Comparison of ENCODE assay signal across 12 mouse cellular contexts in the genomic region with DNA sequence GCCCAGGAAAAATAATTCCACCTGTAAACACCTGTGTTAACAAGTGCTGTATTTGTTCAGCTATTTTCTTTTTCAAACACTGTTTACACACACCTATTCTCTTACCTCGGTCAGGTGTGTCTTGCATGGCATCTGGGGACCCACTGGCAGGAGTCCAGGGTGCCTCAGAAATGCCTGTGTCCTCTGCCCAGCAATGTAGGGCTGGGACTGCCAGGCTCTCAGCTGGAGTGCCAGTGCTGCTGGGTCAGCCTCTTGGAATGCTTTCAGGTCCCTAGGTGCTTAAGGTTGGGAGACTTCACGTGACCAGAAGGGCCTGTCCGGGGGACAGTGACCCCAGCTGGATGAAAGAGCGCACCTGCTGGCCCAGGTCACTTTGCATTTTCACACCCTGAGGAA.
DNase-seq lines count a peak whose midpoint lies in the region; ATAC-seq and TF ChIP-seq lines count a peak whose summit lies in the region.
"Had no signal": no experiment of that assay in that cellular context is flagged by ENCODE, and none has a peak within 500 bp of the region (broad histone marks: within the 10 kb centered on the region; RNA-seq: fewer than 3 reads in every experiment).

No protein-coding gene starts in this region.

- 40% methylated on average over 4 of the region's 4 CpGs for WGBS in neural tube, embryonic 11.5 days
- WGBS in intestine, postnatal 0 days, result 56% methylated on average over 4 of the region's 4 CpGs
- 49% methylated on average over 4 of the region's 4 CpGs for WGBS in stomach, embryonic 16.5 days

- H3K4me3 ChIP-seq in neural tube, embryonic 11.5 days (ENCODE audit: low read depth, low read length), result no peak overlapping the region
- no peak overlapping the region for H3K4me3 ChIP-seq in intestine, postnatal 0 days (ENCODE audit: low read depth, low read length)
- H3K4me3 ChIP-seq in stomach, embryonic 16.5 days (replicated peaks; ENCODE audit: low read length), result no peak overlapping the region
- H3K4me3 ChIP-seq: erythroblast, embryonic 14.5 days; heart, adult 2 months; limb, embryonic 13.5 days had no signal

- H3K4me2 ChIP-seq in neural tube, embryonic 11.5 days (ENCODE audit: low read depth), result no peak overlapping the region
- H3K4me2 ChIP-seq in intestine, postnatal 0 days (replicated peaks; ENCODE audit: low read depth), result no peak overlapping the region
- H3K4me2 ChIP-seq in stomach, embryonic 16.5 days (ENCODE audit: low read depth, low read length), result no peak overlapping the region
- H3K4me2 ChIP-seq: limb, embryonic 13.5 days had no signal

- no peak for TF ChIP-seq CTCF in intestine, postnatal 0 days (IDR thresholded peaks at IDR 0.05; ENCODE audit: low read depth)

- ATAC-seq in neural tube, embryonic 11.5 days (ENCODE audit: insufficient read depth, low FRiP score, low TSS enrichment), result no peak
- peak; percentile 58; the same call in 1 of the 2 replicates for ATAC-seq in intestine, postnatal 0 days
- peak; percentile 79; the same call in 1 of the 2 replicates for ATAC-seq in stomach, embryonic 16.5 days (ENCODE audit: insufficient read depth, low FRiP score)

- peaks cover 5% of the 10 kb centered on the region; the same call in 1 of the 2 replicates for H3K4me1 ChIP-seq in neural tube, embryonic 11.5 days (ENCODE audit: control insufficient read depth, insufficient read depth, low read length)
- H3K4me1 ChIP-seq in intestine, postnatal 0 days (replicated peaks; ENCODE audit: control insufficient read depth, insufficient read depth, low read length), result no peaks in the 10 kb centered on the region; the same call in 1 of the 2 replicates
- peaks cover 8% of the 10 kb centered on the region; the same call in 1 of the 2 replicates for H3K4me1 ChIP-seq in stomach, embryonic 16.5 days (ENCODE audit: control insufficient read depth, insufficient read depth, low read length)

- no peak overlapping the region for H3K9ac ChIP-seq in neural tube, embryonic 11.5 days (ENCODE audit: low read length)
- H3K9ac ChIP-seq in intestine, postnatal 0 days (ENCODE audit: low read depth, low read length), result no peak overlapping the region
- 0 out of 2 replicates have a peak overlapping the region, but pooled peaks have one; percentile 10 for H3K9ac ChIP-seq in stomach, embryonic 16.5 days (ENCODE audit: low read length)
- H3K9ac ChIP-seq: limb, embryonic 13.5 days had no signal

- no peaks in the 10 kb centered on the region for H3K36me3 ChIP-seq in neural tube, embryonic 11.5 days (ENCODE audit: control insufficient read depth, insufficient read depth, low read length)
- H3K36me3 ChIP-seq in intestine, postnatal 0 days (ENCODE audit: control insufficient read depth, insufficient read depth), result no peaks in the 10 kb centered on the region
- H3K36me3 ChIP-seq in stomach, embryonic 16.5 days (ENCODE audit: control insufficient read depth, insufficient read depth, low read length), result no peaks in the 10 kb centered on the region
- H3K36me3 ChIP-seq: limb, embryonic 13.5 days had no signal

- peak; percentile 3 for DNase-seq in neural tube, embryonic 11.5 days (ENCODE audit: low spot score)
- no peak for DNase-seq in neural tube, embryonic 10.5 days (ENCODE audit: extremely low spot score, low spot score)
- DNase-seq in lung, adult 18-20 months, result peak; percentile 89 to 92
- DNase-seq in left cerebral cortex, adult 9 months (ENCODE audit: low spot score in 2 of 2), result no peak
- no peak for DNase-seq in testis, postnatal 10 days (ENCODE audit: low spot score)
- DNase-seq: adrenal gland, adult 2 months; cerebellum, adult 9-10 months had no signal

- H3K27me3 ChIP-seq in neural tube, embryonic 11.5 days (ENCODE audit: control insufficient read depth, insufficient read depth, low read length), result no peaks in the 10 kb centered on the region
- no peaks in the 10 kb centered on the region for H3K27me3 ChIP-seq in intestine, postnatal 0 days (replicated peaks; ENCODE audit: control insufficient read depth, insufficient read depth, low read length)
- H3K27me3 ChIP-seq in stomach, embryonic 16.5 days (ENCODE audit: control insufficient read depth, insufficient read depth, low read length), result no peaks in the 10 kb centered on the region
- H3K27me3 ChIP-seq: limb, embryonic 13.5 days had no signal

- no peaks in the 10 kb centered on the region for H3K9me3 ChIP-seq in neural tube, embryonic 11.5 days (ENCODE audit: control insufficient read depth, low read length)
- no peaks in the 10 kb centered on the region for H3K9me3 ChIP-seq in intestine, postnatal 0 days (ENCODE audit: control insufficient read depth)
- H3K9me3 ChIP-seq in stomach, embryonic 16.5 days (replicated peaks; ENCODE audit: control insufficient read depth, low read length), result no peaks in the 10 kb centered on the region
- H3K9me3 ChIP-seq: limb, embryonic 13.5 days had no signal

- H3K27ac ChIP-seq in neural tube, embryonic 11.5 days (ENCODE audit: low read depth, low read length), result no peak overlapping the region
- H3K27ac ChIP-seq in intestine, postnatal 0 days (ENCODE audit: low read depth, low read length), result no peak overlapping the region
- peak overlapping the region; percentile 74 for H3K27ac ChIP-seq in stomach, embryonic 16.5 days (ENCODE audit: low read length)
- H3K27ac ChIP-seq: heart, adult 2 months; limb, embryonic 13.5 days had no signal

Comparison
In these comparisons a context has a peak if more than half of its experiments do, and no peak if none do; other contexts are left out.
1. DNase-seq: peak in neural tube, embryonic 11.5 days (single experiment) and lung, adult 18-20 months (2 of 2); none in neural tube, embryonic 10.5 days (single experiment), left cerebral cortex, adult 9 months (0 of 2) and testis, postnatal 10 days (single experiment).